Mouse (Mus musculus): ENCODE results near the gene Pdia3. TPM values are rescaled to one million over a fixed set of nuclear protein-coding genes. Genes with fewer than 3 reads are reported as not detected.
A peak's percentile ranks its signal among the peaks of the same experiment; 100 is the strongest.
"Not testable (repeated sequence)": the region's sequence is repeated elsewhere in the genome, so short reads cannot be mapped to it uniquely, and the experiment has no call there.

Pdia3 gene
- polyA plus RNA-seq, 1 experiment: 92.2 TPM

- Histone ChIP-seq H3K4me3 (ENCODE audit: insufficient read depth, low read depth, low read length) (peak overlapping the region; percentile 94), H3K4me1 (ENCODE audit: control insufficient read depth, insufficient read depth, insufficient read length, low read length) (peaks cover 5% of the 10 kb centered on the region; the same call in 1 of the 2 replicates), H3K27ac (replicated peaks; ENCODE audit: low read depth, low read length) (peak overlapping the region; percentile 92)
These were observed 36.0 kb downstream of the Pdia3 start for GRCm38 (mm10) chr2:121449545-121450011.

GRCm38 (mm10) chr2:121450093-121450492 is 36.5 kb downstream of the Pdia3 start:
- Histone ChIP-seq H3K4me3 (ENCODE audit: insufficient read depth, low read depth, low read length) (peak overlapping the region; percentile 94), H3K4me1 (ENCODE audit: control insufficient read depth, insufficient read depth, insufficient read length, low read length) (peaks cover 5% of the 10 kb centered on the region; the same call in 1 of the 2 replicates), H3K27ac (replicated peaks; ENCODE audit: low read depth, low read length) (peak overlapping the region; percentile 92)

GRCm38 (mm10) chr2:121452361-121452760 is 38.8 kb downstream of the Pdia3 start:
- Histone ChIP-seq H3K27ac (replicated peaks; ENCODE audit: low read depth, low read length) (no peak overlapping the region), H3K4me3 (ENCODE audit: insufficient read depth, low read depth, low read length) (no peak overlapping the region), H3K4me1 (ENCODE audit: control insufficient read depth, insufficient read depth, insufficient read length, low read length) (peaks cover 3% of the 10 kb centered on the region; the same call in 1 of the 2 replicates)

GRCm38 (mm10) chr2:121452990-121453389 is 39.4 kb downstream of the Pdia3 start, which contains the start of gene Hypk:
TSS of gene Hypk (plus strand) at chr2:121453290.
- Histone ChIP-seq H3K27ac (replicated peaks; ENCODE audit: low read depth, low read length) (no peak within 1 kb of the TSS), H3K4me1 (ENCODE audit: control insufficient read depth, insufficient read depth, insufficient read length, low read length) (peaks cover 3% of the 10 kb centered on the region; the same call in 1 of the 2 replicates), H3K4me3 (ENCODE audit: insufficient read depth, low read depth, low read length) (no peak within 1 kb of the TSS)

- H3K27ac ChIP-seq (replicated peaks; ENCODE audit: low read depth, low read length): no peak overlapping the region
- no peak overlapping the region for H3K4me3 ChIP-seq (ENCODE audit: insufficient read depth, low read depth, low read length)
- peaks cover 3% of the 10 kb centered on the region; the same call in 1 of the 2 replicates for H3K4me1 ChIP-seq (ENCODE audit: control insufficient read depth, insufficient read depth, insufficient read length, low read length)
These were observed 40.3 kb downstream of the Pdia3 start for GRCm38 (mm10) chr2:121453917-121454316.

- H3K27ac ChIP-seq (replicated peaks; ENCODE audit: low read depth, low read length): no peak overlapping the region
- H3K4me1 ChIP-seq (ENCODE audit: control insufficient read depth, insufficient read depth, insufficient read length, low read length): peaks cover under 1% of the 10 kb centered on the region; the same call in 1 of the 2 replicates
- no peak overlapping the region for H3K4me3 ChIP-seq (ENCODE audit: insufficient read depth, low read depth, low read length)
These were observed 42.0 kb downstream of the Pdia3 start for GRCm38 (mm10) chr2:121455534-121455933.

GRCm38 (mm10) chr2:121456692-121457642 is 43.4 kb downstream of the Pdia3 start, which contains the start of gene Serinc4:
TSS of gene Serinc4 (minus strand) at chr2:121456781.
- Histone ChIP-seq H3K4me1 (ENCODE audit: control insufficient read depth, insufficient read depth, insufficient read length, low read length) (no peaks in the 10 kb centered on the region), H3K4me3 (ENCODE audit: insufficient read depth, low read depth, low read length) (peak within 1 kb of the TSS; percentile 91), H3K27ac (replicated peaks; ENCODE audit: low read depth, low read length) (peak within 1 kb of the TSS; percentile 72)

- Histone ChIP-seq H3K4me1 (ENCODE audit: control insufficient read depth, insufficient read depth, insufficient read length, low read length) (no peaks in the 10 kb centered on the region), H3K4me3 (ENCODE audit: insufficient read depth, low read depth, low read length) (no peak overlapping the region), H3K27ac (replicated peaks; ENCODE audit: low read depth, low read length) (no peak overlapping the region)
These were observed 46.5 kb downstream of the Pdia3 start for GRCm38 (mm10) chr2:121460071-121460470.

- not testable (repeated sequence) for H3K4me1 ChIP-seq (ENCODE audit: control insufficient read depth, insufficient read depth, insufficient read length, low read length); H3K27ac ChIP-seq (replicated peaks; ENCODE audit: low read depth, low read length); H3K4me3 ChIP-seq (ENCODE audit: insufficient read depth, low read depth, low read length)
These were observed 55.4 kb downstream of the Pdia3 start for GRCm38 (mm10) chr2:121468982-121469381.

GRCm38 (mm10) chr2:121472783-121473182 is 59.2 kb downstream of the Pdia3 start:
- not testable (repeated sequence) for H3K4me3 ChIP-seq (ENCODE audit: insufficient read depth, low read depth, low read length); H3K4me1 ChIP-seq (ENCODE audit: control insufficient read depth, insufficient read depth, insufficient read length, low read length)

GRCm38 (mm10) chr2:121473301-121474179 is 60.0 kb downstream of the Pdia3 start, which contains the start of gene Mfap1b:
TSS of gene Mfap1b (minus strand) at chr2:121474067.
- Histone ChIP-seq H3K27ac (replicated peaks; ENCODE audit: low read depth, low read length) (peak within 1 kb of the TSS; percentile 47), H3K4me3 (ENCODE audit: insufficient read depth, low read depth, low read length) (peak within 1 kb of the TSS; percentile 74)
- H3K4me1 ChIP-seq (ENCODE audit: control insufficient read depth, insufficient read depth, insufficient read length, low read length): not testable (repeated sequence)

More at GRCm38 (mm10) chr2:121472783-121473182, 59.2 kb downstream of the Pdia3 start:
- not testable (repeated sequence) for H3K27ac ChIP-seq (replicated peaks; ENCODE audit: low read depth, low read length)

GRCm38 (mm10) chr2:121474180-121474535 is 60.6 kb downstream of the Pdia3 start:
- Histone ChIP-seq H3K4me1 (ENCODE audit: control insufficient read depth, insufficient read depth, insufficient read length, low read length) (peaks cover 3% of the 10 kb centered on the region; the same call in 1 of the 2 replicates), H3K4me3 (ENCODE audit: insufficient read depth, low read depth, low read length) (peak overlapping the region; percentile 74), H3K27ac (replicated peaks; ENCODE audit: low read depth, low read length) (peak overlapping the region; percentile 19; the same call in 1 of the 2 replicates)

GRCm38 (mm10) chr2:121475306-121475705 is 61.7 kb downstream of the Pdia3 start:
- H3K4me1 ChIP-seq (ENCODE audit: control insufficient read depth, insufficient read depth, insufficient read length, low read length); H3K27ac ChIP-seq (replicated peaks; ENCODE audit: low read depth, low read length); H3K4me3 ChIP-seq (ENCODE audit: insufficient read depth, low read depth, low read length): not testable (repeated sequence)

GRCm38 (mm10) chr2:121477491-121478266 is 64.1 kb downstream of the Pdia3 start:
- H3K4me1 ChIP-seq (ENCODE audit: control insufficient read depth, insufficient read depth, insufficient read length, low read length): no peaks in the 10 kb centered on the region
- no peak overlapping the region for H3K27ac ChIP-seq (replicated peaks; ENCODE audit: low read depth, low read length)
- no peak overlapping the region for H3K4me3 ChIP-seq (ENCODE audit: insufficient read depth, low read depth, low read length)

All from brown adipose tissue, adult 24 weeks (tissue).